Mouse (Mus musculus) forebrain, embryonic 11.5 days (tissue): Measurements from ENCODE around the gene Rpp14. TPM values are rescaled to one million over a fixed set of nuclear protein-coding genes. Genes with fewer than 3 reads are reported as not detected.

Source experiments
- ATAC-seq: fragments of 200-750 bp; cut with Nextera tagmentation; replicated peaks from 2 replicates; pipeline ENCODE4 v1.8.0; 2017; ENCODE audit warnings: moderate TSS enrichment; ENCODE audit not compliant: low FRiP score
- DNase-seq: peaks from one replicate; pipeline ENCODE4 v3.0.0-alpha.2; 2017; ENCODE audit warnings: low spot score
- H3K27ac ChIP-seq: fragments of 300-500 bp; sonication (generic); 2 replicates; pipeline ENCODE4 v1.5.1; 2014; ENCODE audit warnings: low read depth, low read length
- H3K27me3 ChIP-seq: fragments of 300-500 bp; sonication (generic); 2 replicates; pipeline ENCODE4 v1.6.1; 2014; ENCODE audit warnings: mild to moderate bottlenecking, low read length, mixed read lengths; ENCODE audit not compliant: control insufficient read depth, insufficient read depth
- H3K36me3 ChIP-seq: fragments of 300-500 bp; sonication (generic); 2 replicates; pipeline ENCODE4 v1.6.1; 2014; ENCODE audit warnings: mild to moderate bottlenecking, low read length, moderate library complexity, mixed read lengths; ENCODE audit not compliant: control insufficient read depth, insufficient read depth
- H3K4me1 ChIP-seq: fragments of 300-500 bp; sonication (generic); replicated peaks from 2 replicates; pipeline ENCODE4 v1.6.1; 2014; ENCODE audit warnings: low read length, mixed read lengths; ENCODE audit not compliant: control insufficient read depth, insufficient read depth
- H3K4me2 ChIP-seq: fragments of 300-500 bp; sonication (generic); 2 replicates; pipeline ENCODE4 v1.6.1; 2014; ENCODE audit warnings: low read depth, mild to moderate bottlenecking, low read length, moderate library complexity, mixed read lengths; ENCODE audit not compliant: severe bottlenecking
- H3K4me3 ChIP-seq: fragments of 300-500 bp; sonication (generic); 2 replicates; pipeline ENCODE4 v1.5.1; 2014; ENCODE audit warnings: low read depth, low read length
- H3K9ac ChIP-seq: fragments of 300-500 bp; sonication (generic); 2 replicates; pipeline ENCODE4 v1.6.1; 2014; ENCODE audit warnings: low read length
- H3K9me3 ChIP-seq: fragments of 300-500 bp; sonication (generic); 2 replicates; pipeline ENCODE4 v1.6.1; 2016; ENCODE audit warnings: low read length, mixed read lengths; ENCODE audit not compliant: control insufficient read depth
- WGBS: fragments of 180-500 bp; shearing (Covaris S2); extraction: QIAGEN DNeasy Blood & Tissue Kit; methylation state at CpG from one replicate; pipeline ENCODE4 v1.1.7; 2014; 5-methylcytosine and 5-hydroxymethylcytosine counted together
- polyA plus RNA-seq: library from polyadenylated mRNA; unstranded; fragments of >200 nt; fragmentation: Nextera tagmentation; extraction: Ambion mirVana; gene quantifications from 2 replicates; pipeline ENCODE4 v1.2.1, GENCODE M21; 2014

The Rpp14 gene
- polyA plus RNA-seq, 1 experiment from 2014 or later, result 69.2 TPM

- Histone ChIP-seq H3K4me1 (no peaks in the 10 kb centered on the region), H3K9ac (no peak overlapping the region), H3K36me3 (no peaks in the 10 kb centered on the region; the same call in 1 of the 2 replicates), H3K27ac (no peak overlapping the region), H3K27me3 (no peaks in the 10 kb centered on the region), H3K4me3 (no peak overlapping the region), H3K4me2 (no peak overlapping the region), H3K9me3 (no peaks in the 10 kb centered on the region)
- DNase-seq (peak; percentile 24), ATAC-seq (no peak)
- 95% methylated on average over 10 of the region's 10 CpGs for WGBS
Observed at GRCm38 (mm10) chr14:8049334-8049733, 30.8 kb upstream of the Rpp14 start.

- H3K4me2 ChIP-seq, result no peak overlapping the region
- H3K9me3 ChIP-seq, result no peaks in the 10 kb centered on the region
- no peak overlapping the region for H3K4me3 ChIP-seq
- H3K36me3 ChIP-seq, result no peaks in the 10 kb centered on the region
- H3K27me3 ChIP-seq, result no peaks in the 10 kb centered on the region
- 79% methylated on average over 2 of the region's 2 CpGs for WGBS
- no peaks in the 10 kb centered on the region for H3K4me1 ChIP-seq
- no peak overlapping the region for H3K27ac ChIP-seq
- ATAC-seq (no peak), DNase-seq (peak; percentile 11)
- H3K9ac ChIP-seq, result no peak overlapping the region
Observed at GRCm38 (mm10) chr14:8051869-8052268, 28.3 kb upstream of the Rpp14 start.

- H3K9ac ChIP-seq, result no peak overlapping the region
- H3K4me2 ChIP-seq, result no peak overlapping the region
- no peaks in the 10 kb centered on the region for H3K27me3 ChIP-seq
- 97% methylated on average over 7 of the region's 7 CpGs for WGBS
- peak; percentile 38 for DNase-seq
- ATAC-seq, result no peak
- no peaks in the 10 kb centered on the region for H3K4me1 ChIP-seq
- H3K27ac ChIP-seq, result no peak overlapping the region
- H3K9me3 ChIP-seq, result no peaks in the 10 kb centered on the region
- no peaks in the 10 kb centered on the region; the same call in 1 of the 2 replicates for H3K36me3 ChIP-seq
- H3K4me3 ChIP-seq, result no peak overlapping the region
Observed at GRCm38 (mm10) chr14:8052661-8053060, 27.5 kb upstream of the Rpp14 start.

GRCm38 (mm10) chr14:8054310-8055102, 25.7 kb upstream of the Rpp14 start:
- no peaks in the 10 kb centered on the region for H3K4me1 ChIP-seq
- H3K4me2 ChIP-seq, result no peak overlapping the region
- ATAC-seq (peak; percentile 30; the same call in 1 of the 2 replicates), DNase-seq (peak; percentile 48)
- 20% methylated on average over 17 of the region's 17 CpGs for WGBS
- H3K27ac ChIP-seq, result no peak overlapping the region
- no peak overlapping the region for H3K4me3 ChIP-seq
- H3K36me3 ChIP-seq, result no peaks in the 10 kb centered on the region; the same call in 1 of the 2 replicates
- H3K9ac ChIP-seq, result no peak overlapping the region
- H3K27me3 ChIP-seq, result no peaks in the 10 kb centered on the region
- no peaks in the 10 kb centered on the region for H3K9me3 ChIP-seq

- Histone ChIP-seq H3K4me1 (no peaks in the 10 kb centered on the region), H3K27me3 (no peaks in the 10 kb centered on the region), H3K9ac (no peak overlapping the region), H3K27ac (no peak overlapping the region), H3K4me2 (no peak overlapping the region), H3K4me3 (no peak overlapping the region), H3K36me3 (no peaks in the 10 kb centered on the region; the same call in 1 of the 2 replicates), H3K9me3 (no peaks in the 10 kb centered on the region)
- no peak for ATAC-seq
- peak; percentile 27 for DNase-seq
- WGBS, result 92% methylated on average over 5 of the region's 5 CpGs
Observed at GRCm38 (mm10) chr14:8056076-8056475, 24.1 kb upstream of the Rpp14 start.

- no peaks in the 10 kb centered on the region for H3K27me3 ChIP-seq
- H3K36me3 ChIP-seq, result no peaks in the 10 kb centered on the region; the same call in 1 of the 2 replicates
- H3K4me3 ChIP-seq, result no peak overlapping the region
- 92% methylated on average over 7 of the region's 7 CpGs for whole genome bisulfite sequencing
- no peak overlapping the region for H3K9ac ChIP-seq
- H3K9me3 ChIP-seq, result no peaks in the 10 kb centered on the region
- H3K4me2 ChIP-seq, result no peak overlapping the region
- no peak overlapping the region for H3K27ac ChIP-seq
- no peaks in the 10 kb centered on the region; the same call in 1 of the 2 replicates for H3K4me1 ChIP-seq
- peak; percentile 30 for DNase-seq
- no peak for ATAC-seq
Observed at GRCm38 (mm10) chr14:8059938-8060337, 20.2 kb upstream of the Rpp14 start.

GRCm38 (mm10) chr14:8062076-8062475, 18.1 kb upstream of the Rpp14 start:
- ATAC-seq (0 out of 2 replicates have a peak, but pooled peaks have one; percentile 46), DNase-seq (peak; percentile 48)
- no peaks in the 10 kb centered on the region for H3K9me3 ChIP-seq
- no peak overlapping the region for H3K9ac ChIP-seq
- no peaks in the 10 kb centered on the region for H3K27me3 ChIP-seq
- no peaks in the 10 kb centered on the region; the same call in 1 of the 2 replicates for H3K4me1 ChIP-seq
- H3K36me3 ChIP-seq, result no peaks in the 10 kb centered on the region; the same call in 1 of the 2 replicates
- 36% methylated on average over 3 of the region's 3 CpGs for WGBS
- no peak overlapping the region for H3K27ac ChIP-seq
- H3K4me3 ChIP-seq, result no peak overlapping the region
- H3K4me2 ChIP-seq, result no peak overlapping the region

- WGBS, result 43% methylated on average over 3 of the region's 3 CpGs
- H3K4me2 ChIP-seq, result no peak overlapping the region
- H3K36me3 ChIP-seq, result no peaks in the 10 kb centered on the region
- ATAC-seq, result no peak
- H3K9ac ChIP-seq, result no peak overlapping the region
- DNase-seq, result peak; percentile 35
- peak overlapping the region; percentile 26; the same call in 1 of the 2 replicates for H3K27ac ChIP-seq
- no peaks in the 10 kb centered on the region for H3K27me3 ChIP-seq
- no peak overlapping the region for H3K4me3 ChIP-seq
- H3K9me3 ChIP-seq, result no peaks in the 10 kb centered on the region
- no peaks in the 10 kb centered on the region; the same call in 1 of the 2 replicates for H3K4me1 ChIP-seq
Observed at GRCm38 (mm10) chr14:8062537-8063301, 17.4 kb upstream of the Rpp14 start.
